In genomic region chr14:56778933-56779300, GRCm38 (mm10) we compare ENCODE assay signal across 7 mouse cellular contexts. TPM values are rescaled to one million over a fixed set of nuclear protein-coding genes. Genes with fewer than 3 reads are reported as not detected.
A peak's percentile ranks its signal among the peaks of the same experiment; 100 is the strongest.
DNase-seq lines count a peak whose midpoint lies in the region; ATAC-seq and TF ChIP-seq lines count a peak whose summit lies in the region.

No protein-coding gene starts in this region.

- TF ChIP-seq POLR2A in liver, adult 2 months (IDR thresholded peaks at IDR 0.05; ENCODE audit: extremely low read depth, insufficient read depth, low read length) = no peak

- no peak for ATAC-seq in embryonic facial prominence, embryonic 14.5 days (ENCODE audit: low read depth)
- ATAC-seq in intestine, postnatal 0 days = no peak
- peak; percentile 12; the same call in 1 of the 2 replicates for ATAC-seq in neural tube, embryonic 15.5 days (ENCODE audit: low FRiP score)
- ATAC-seq in activated CD4-positive, CD25-positive, alpha-beta regulatory T cell, adult 4 months = no peak

- intact Hi-C loops in left cerebral cortex, postnatal 14 days (cut with DNase I) = loop anchor here (5.0 kb wide), 1 partner anchor 112 kb away; the partner anchor contains the start of gene Mphosph8

- H3K4me3 ChIP-seq in liver, adult 2 months (ENCODE audit: insufficient read depth, low read depth, low read length) = no peak overlapping the region; the same call in 1 of the 2 replicates
- H3K4me3 ChIP-seq in embryonic facial prominence, embryonic 14.5 days (ENCODE audit: low read depth, low read length) = peak overlapping the region; percentile 95
- H3K4me3 ChIP-seq in intestine, postnatal 0 days (ENCODE audit: low read depth, low read length) = peak overlapping the region; percentile 94
- H3K4me3 ChIP-seq in neural tube, embryonic 15.5 days (replicated peaks) = peak overlapping the region; percentile 76

- H3K9me3 ChIP-seq in embryonic facial prominence, embryonic 14.5 days (ENCODE audit: control insufficient read depth, low read length) = no peaks in the 10 kb centered on the region
- H3K9me3 ChIP-seq in intestine, postnatal 0 days (ENCODE audit: control insufficient read depth) = no peaks in the 10 kb centered on the region
- no peaks in the 10 kb centered on the region for H3K9me3 ChIP-seq in neural tube, embryonic 15.5 days (replicated peaks)

- H3K9ac ChIP-seq in liver, adult 2 months (ENCODE audit: low read depth, low read length) = no peak overlapping the region
- H3K9ac ChIP-seq in embryonic facial prominence, embryonic 14.5 days (ENCODE audit: low read depth, low read length) = peak overlapping the region; percentile 94
- no peak overlapping the region for H3K9ac ChIP-seq in intestine, postnatal 0 days (ENCODE audit: low read depth, low read length)
- peak overlapping the region; percentile 48 for H3K9ac ChIP-seq in neural tube, embryonic 15.5 days (replicated peaks)

- no peak for TF ChIP-seq CTCF in liver, adult 2 months (IDR thresholded peaks at IDR 0.05; ENCODE audit: low read depth, low read length)
- no peak for TF ChIP-seq CTCF in intestine, postnatal 0 days (IDR thresholded peaks at IDR 0.05; ENCODE audit: low read depth)

- WGBS in liver, adult 2 months = 15% methylated on average over 3 of the region's 3 CpGs
- WGBS in embryonic facial prominence, embryonic 14.5 days = 40% methylated on average over 3 of the region's 3 CpGs
- 25% methylated on average over 3 of the region's 3 CpGs for WGBS in intestine, postnatal 0 days
- WGBS in neural tube, embryonic 15.5 days = 41% methylated on average over 3 of the region's 3 CpGs

- H3K27me3 ChIP-seq in liver, adult 2 months (ENCODE audit: control insufficient read depth, insufficient read depth, low read length) = no peaks in the 10 kb centered on the region
- H3K27me3 ChIP-seq in embryonic facial prominence, embryonic 14.5 days (replicated peaks; ENCODE audit: control insufficient read depth, insufficient read depth, low read length) = no peaks in the 10 kb centered on the region
- no peaks in the 10 kb centered on the region for H3K27me3 ChIP-seq in intestine, postnatal 0 days (replicated peaks; ENCODE audit: control insufficient read depth, insufficient read depth, low read length)
- no peaks in the 10 kb centered on the region for H3K27me3 ChIP-seq in neural tube, embryonic 15.5 days (replicated peaks)

- DNase-seq in liver, adult 2 months (ENCODE audit: extremely low read depth, low read depth, low spot score) = peak; percentile 16
- no peak for DNase-seq in liver
- no peak for DNase-seq in embryonic facial prominence, embryonic 14.5 days (ENCODE audit: low spot score)
- DNase-seq in left cerebral cortex, postnatal 14 days (ENCODE audit: low spot score in 2 of 2) = no peak

- H3K36me3 ChIP-seq in liver, adult 2 months (ENCODE audit: control insufficient read depth, insufficient read depth, low read length) = no peaks in the 10 kb centered on the region
- no peaks in the 10 kb centered on the region for H3K36me3 ChIP-seq in embryonic facial prominence, embryonic 14.5 days (ENCODE audit: control insufficient read depth, insufficient read depth, low read length)
- no peaks in the 10 kb centered on the region for H3K36me3 ChIP-seq in intestine, postnatal 0 days (ENCODE audit: control insufficient read depth, insufficient read depth)
- H3K36me3 ChIP-seq in neural tube, embryonic 15.5 days = no peaks in the 10 kb centered on the region

- H3K4me1 ChIP-seq in liver, adult 2 months (ENCODE audit: control insufficient read depth, insufficient read depth, low read length) = peaks cover 5% of the 10 kb centered on the region
- H3K4me1 ChIP-seq in embryonic facial prominence, embryonic 14.5 days (ENCODE audit: control insufficient read depth, insufficient read depth, low read length) = peaks cover 12% of the 10 kb centered on the region
- peaks cover 5% of the 10 kb centered on the region; the same call in 1 of the 2 replicates for H3K4me1 ChIP-seq in intestine, postnatal 0 days (replicated peaks; ENCODE audit: control insufficient read depth, insufficient read depth, low read length)
- peaks cover 28% of the 10 kb centered on the region for H3K4me1 ChIP-seq in neural tube, embryonic 15.5 days

- peak overlapping the region; percentile 74 for H3K4me2 ChIP-seq in embryonic facial prominence, embryonic 14.5 days (ENCODE audit: low read depth, low read length)
- H3K4me2 ChIP-seq in intestine, postnatal 0 days (replicated peaks; ENCODE audit: low read depth) = peak overlapping the region; percentile 78
- peak overlapping the region; percentile 73 for H3K4me2 ChIP-seq in neural tube, embryonic 15.5 days

- peak overlapping the region; percentile 63 for H3K27ac ChIP-seq in liver, adult 2 months (replicated peaks; ENCODE audit: insufficient read depth, low read depth, low read length)
- H3K27ac ChIP-seq in embryonic facial prominence, embryonic 14.5 days (replicated peaks; ENCODE audit: low read depth, low read length) = peak overlapping the region; percentile 96
- H3K27ac ChIP-seq in intestine, postnatal 0 days (ENCODE audit: low read depth, low read length) = peak overlapping the region; percentile 95; the same call in 1 of the 2 replicates
- peak overlapping the region; percentile 97 for H3K27ac ChIP-seq in neural tube, embryonic 15.5 days (replicated peaks)

- H3K79me2 ChIP-seq in liver, adult 2 months (ENCODE audit: control insufficient read depth, insufficient read depth, low read length) = peaks cover 15% of the 10 kb centered on the region; the same call in 1 of the 2 replicates

RNA-seq across cellular contexts. Expression of gene Pspc1, which starts 0.8 kb away (rescaled TPM):
- 6.5 and 11.6 TPM in 2 replicates for total RNA-seq in liver, adult 2 months (2014; rRNA removed)
- polyA plus RNA-seq in liver, adult 2 months (2012; rRNA removed) = 1.3 and 1.8 TPM in 2 replicates
- polyA plus RNA-seq in embryonic facial prominence, embryonic 14.5 days (2014; fragmentation: Nextera tagmentation; extraction: Ambion mirVana) = 27.1 and 29.8 TPM in 2 replicates
- polyA plus RNA-seq in intestine, postnatal 0 days (2015; fragmentation: Nextera tagmentation; extraction: Ambion mirVana) = 11.1 and 11.5 TPM in 2 replicates
- 34.1 and 39.8 TPM in 2 replicates for polyA plus RNA-seq in neural tube, embryonic 15.5 days (2015; fragmentation: Nextera tagmentation; extraction: Ambion mirVana)
- total RNA-seq in left cerebral cortex, postnatal 14 days (2021) = 10 to 100 TPM; 62.9 to 63.1 TPM
- polyA plus RNA-seq in activated CD4-positive, CD25-positive, alpha-beta regulatory T cell, adult 4 months (2017; shearing (Covaris generic)) = 10 to 100 TPM; 13.3 to 22.0 TPM

RNA-seq across cellular contexts. Expression of gene Zmym5, which starts 32.6 kb away (rescaled TPM):
- 14.2 and 18.5 TPM in 2 replicates for total RNA-seq in liver, adult 2 months (2014; rRNA removed)
- polyA plus RNA-seq in liver, adult 2 months (2012; rRNA removed) = 2.8 and 3.0 TPM in 2 replicates
- 19.8 TPM in 2 replicates for polyA plus RNA-seq in embryonic facial prominence, embryonic 14.5 days (2014; fragmentation: Nextera tagmentation; extraction: Ambion mirVana)
- 14.7 and 15.3 TPM in 2 replicates for polyA plus RNA-seq in intestine, postnatal 0 days (2015; fragmentation: Nextera tagmentation; extraction: Ambion mirVana)
- polyA plus RNA-seq in neural tube, embryonic 15.5 days (2015; fragmentation: Nextera tagmentation; extraction: Ambion mirVana) = 29.8 and 31.7 TPM in 2 replicates
- 10 to 100 TPM; 25.3 to 26.7 TPM for total RNA-seq in left cerebral cortex, postnatal 14 days (2021)
- polyA plus RNA-seq in activated CD4-positive, CD25-positive, alpha-beta regulatory T cell, adult 4 months (2017; shearing (Covaris generic)) = 10 to 100 TPM; 47.0 to 47.8 TPM

Comparison
In these comparisons a context has a peak if more than half of its experiments do, and no peak if none do; other contexts are left out.
1. H3K9ac ChIP-seq: peak in embryonic facial prominence, embryonic 14.5 days (single experiment) and neural tube, embryonic 15.5 days (single experiment); none in liver, adult 2 months (single experiment) and intestine, postnatal 0 days (single experiment).
2. Peak in every context shown above with its lines, with median percentiles within 50 percentile points of each other: H3K27ac ChIP-seq and H3K4me2 ChIP-seq.